Mouse (Mus musculus): ENCODE results near the gene Ninj2.
"Not testable (repeated sequence)": the region's sequence is repeated elsewhere in the genome, so short reads cannot be mapped to it uniquely, and the experiment has no call there.

The Ninj2 gene

DNA sequence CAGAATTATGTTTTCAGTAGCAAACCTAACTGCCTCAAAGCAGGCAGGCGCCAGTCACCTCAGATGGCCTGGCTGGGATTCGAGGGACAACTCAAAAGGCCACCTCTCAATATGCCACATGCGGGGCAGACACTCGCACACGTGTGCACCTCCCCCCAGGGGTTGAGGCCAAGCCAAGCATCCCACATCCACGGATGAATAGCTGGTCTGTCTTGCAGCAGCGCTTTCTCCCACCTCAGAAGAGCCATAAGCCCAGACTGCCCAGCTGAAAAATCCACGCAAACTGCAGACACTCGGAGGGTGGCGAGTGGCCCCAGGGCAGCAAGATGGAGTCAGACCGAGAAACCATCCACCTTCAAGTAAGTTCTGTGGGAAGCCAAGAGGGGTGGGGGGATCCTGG lies at the start of gene Ninj2:
Ninj2 (plus strand) TSS at position 251 of the 400 bp plus-strand sequence.
- no peak for DNase-seq

DNA sequence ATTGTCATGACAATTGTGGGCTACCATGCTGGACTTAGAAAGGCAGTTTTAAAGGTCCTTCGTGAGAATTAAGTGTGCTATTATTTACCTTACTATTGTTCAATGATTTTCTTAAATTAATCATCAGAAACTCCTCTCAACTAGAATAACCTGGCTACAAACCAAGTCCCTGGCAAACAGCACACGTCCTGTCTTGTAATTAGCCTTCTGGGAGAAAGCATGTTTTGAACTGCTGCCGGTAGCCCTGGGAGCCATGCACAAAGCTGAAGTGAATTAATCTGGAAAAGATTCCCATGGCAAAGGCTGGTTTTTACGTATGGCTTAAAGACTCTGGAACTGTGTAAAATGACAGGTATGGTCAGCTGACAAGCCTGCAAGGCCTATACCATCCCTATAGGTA lies 47.7 kb upstream of the Ninj2 start:
- DNase-seq, result no peak

DNA sequence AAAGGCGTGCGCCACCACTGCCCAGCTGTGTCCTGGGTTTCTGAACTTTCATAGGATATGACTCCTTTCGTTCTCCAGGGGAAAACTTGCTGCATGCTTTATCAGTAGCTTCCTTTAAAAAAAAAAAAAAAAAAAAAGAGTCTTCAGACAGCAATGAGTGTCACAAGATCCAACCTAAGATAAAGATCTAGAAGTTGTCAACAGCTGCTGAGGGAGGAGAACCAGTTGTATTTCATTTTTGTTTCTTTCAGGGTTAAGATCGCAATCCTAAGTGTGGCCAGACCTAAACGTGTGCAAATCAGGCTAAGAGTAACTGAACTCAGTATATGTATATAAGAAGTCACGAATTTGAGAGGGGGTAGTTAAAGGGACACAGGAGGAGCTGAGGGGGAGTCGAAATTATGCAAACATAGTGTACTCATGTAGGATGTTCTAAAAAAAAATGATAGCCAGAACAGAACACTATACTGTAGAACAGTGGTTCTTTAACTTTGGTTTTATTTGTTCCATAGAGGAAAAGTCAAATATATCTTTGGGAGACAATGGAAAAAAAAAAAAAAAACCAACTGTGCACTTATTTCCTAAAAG lies 45.4 kb upstream of the Ninj2 start:
- no peak for DNase-seq

DNA sequence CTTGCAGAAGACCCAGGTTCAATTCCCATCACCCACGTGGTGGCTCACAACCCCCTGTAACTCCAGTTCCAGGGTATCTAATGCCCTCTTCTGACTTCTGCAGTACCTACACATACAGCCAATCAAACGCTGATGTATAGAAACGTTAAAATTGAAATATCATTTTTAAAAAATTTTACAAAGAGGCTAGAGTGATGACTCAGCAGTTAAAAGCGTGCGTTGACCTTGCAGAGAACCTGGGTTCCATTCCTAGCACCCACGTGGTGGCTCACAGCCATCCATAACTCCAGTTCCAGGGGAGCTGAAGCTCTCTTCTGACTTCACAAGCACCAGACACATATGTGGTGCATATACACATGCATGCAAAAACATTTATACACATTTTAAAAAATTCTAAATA lies 38.7 kb upstream of the Ninj2 start:
- DNase-seq, result no peak

DNA sequence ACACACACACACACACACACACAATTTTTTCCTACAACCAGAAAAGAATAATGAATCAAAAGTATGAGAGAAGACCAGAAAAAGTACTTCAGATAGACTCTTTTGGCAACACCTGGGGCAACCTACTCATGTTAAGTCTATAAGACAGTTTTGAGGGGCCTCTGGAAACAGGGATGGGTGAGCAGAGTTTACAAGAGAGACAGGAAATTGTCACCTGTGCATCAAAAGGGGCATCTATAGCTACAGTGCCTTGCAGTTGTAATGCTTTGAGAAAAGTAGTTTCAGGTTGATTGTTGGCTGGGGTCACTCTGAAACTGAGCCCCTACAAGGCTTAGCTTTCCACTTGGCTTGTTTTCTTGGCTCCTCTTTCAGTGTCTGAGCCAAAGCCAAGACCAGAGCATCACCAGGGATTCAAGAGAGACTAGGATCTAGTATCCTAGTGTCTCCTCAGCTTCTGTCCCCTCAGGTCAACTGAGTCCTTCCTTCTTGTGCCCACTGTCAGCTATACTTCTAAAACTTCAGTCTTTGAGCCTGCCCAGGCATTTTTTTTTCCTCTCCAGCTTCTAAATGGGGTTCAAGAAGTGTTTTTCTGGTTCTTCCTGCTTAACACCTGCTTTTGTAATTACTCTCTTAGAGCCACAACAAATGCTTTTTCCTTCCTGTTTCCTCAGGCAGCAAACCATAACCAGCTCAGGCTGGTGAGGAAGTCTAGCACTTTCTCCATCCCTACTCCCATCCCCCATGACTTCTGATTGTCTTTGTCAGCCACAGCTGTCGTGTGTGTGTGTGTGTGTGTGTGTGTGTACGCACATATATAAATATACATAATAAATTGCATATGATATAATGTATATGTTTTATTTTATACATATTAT lies 37.2 kb upstream of the Ninj2 start:
- DNase-seq, result no peak

DNA sequence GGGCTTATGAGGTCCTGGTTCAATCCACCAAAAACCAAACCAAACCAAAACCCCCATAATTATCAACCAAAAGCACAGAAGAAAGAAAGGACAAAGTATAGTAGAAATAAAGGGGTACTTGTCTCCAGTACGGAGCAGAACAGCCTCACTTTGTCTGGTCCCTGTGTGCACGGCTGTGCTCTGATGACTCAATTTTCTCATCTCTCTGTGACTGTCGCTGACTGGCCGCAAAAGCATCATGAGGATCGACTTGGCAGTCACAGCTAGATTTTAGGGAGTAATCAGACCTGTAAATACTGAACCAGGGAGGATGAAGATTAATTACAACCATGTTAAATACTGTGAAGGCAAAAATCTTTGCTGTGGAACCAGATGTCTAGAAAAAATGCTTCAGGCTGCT lies 30.2 kb upstream of the Ninj2 start:
- no peak for DNase-seq

DNA sequence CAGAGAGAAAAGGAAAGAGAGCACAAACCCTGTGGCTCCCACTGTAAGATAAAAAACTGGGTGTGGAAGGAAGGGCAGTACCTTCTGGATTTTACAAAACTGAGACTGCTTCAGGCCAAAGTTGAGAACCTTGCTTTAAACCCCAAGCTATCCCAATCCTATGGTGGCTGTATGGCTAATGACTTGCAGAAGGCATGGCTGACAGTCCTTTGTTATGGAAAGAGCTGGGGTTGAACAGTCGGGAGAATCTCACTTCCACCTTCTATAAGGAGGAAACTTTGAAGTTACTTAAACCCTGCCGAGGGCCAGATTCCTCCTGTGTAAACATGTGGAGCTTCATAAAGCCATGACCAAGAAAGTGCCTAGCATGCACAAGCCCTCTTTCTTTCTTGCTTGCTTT lies 28.5 kb upstream of the Ninj2 start:
- no peak for DNase-seq

DNA sequence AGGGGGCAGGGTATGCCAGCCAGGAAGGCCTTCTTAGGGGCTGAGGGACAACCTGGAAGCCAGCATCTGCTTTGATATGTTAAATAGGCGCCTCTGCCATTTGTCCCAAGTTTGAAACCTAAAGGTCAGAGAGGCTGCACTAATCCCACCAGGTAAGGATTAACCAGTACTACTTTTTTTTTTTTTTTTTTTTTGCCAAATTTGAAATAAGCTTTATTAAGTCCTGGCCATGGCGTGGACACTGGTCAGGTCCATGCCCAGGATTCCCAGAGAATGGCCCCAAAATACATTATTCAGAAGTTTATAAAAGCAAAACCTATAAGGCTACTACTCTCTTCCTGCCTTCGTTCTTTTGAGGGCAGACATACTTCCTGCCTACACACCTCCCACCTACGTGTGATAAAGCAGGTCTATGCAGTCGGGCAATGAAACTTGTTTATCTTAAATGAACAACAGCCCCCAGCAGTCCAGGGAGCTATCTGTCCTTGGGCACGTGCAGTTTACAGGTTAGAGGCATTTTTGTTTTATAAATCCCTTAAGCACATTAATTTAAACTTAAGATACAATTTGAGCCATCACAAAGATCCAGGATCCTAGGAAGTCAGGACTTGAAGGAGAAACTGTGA lies 27.5 kb upstream of the Ninj2 start:
- no peak for DNase-seq

DNA sequence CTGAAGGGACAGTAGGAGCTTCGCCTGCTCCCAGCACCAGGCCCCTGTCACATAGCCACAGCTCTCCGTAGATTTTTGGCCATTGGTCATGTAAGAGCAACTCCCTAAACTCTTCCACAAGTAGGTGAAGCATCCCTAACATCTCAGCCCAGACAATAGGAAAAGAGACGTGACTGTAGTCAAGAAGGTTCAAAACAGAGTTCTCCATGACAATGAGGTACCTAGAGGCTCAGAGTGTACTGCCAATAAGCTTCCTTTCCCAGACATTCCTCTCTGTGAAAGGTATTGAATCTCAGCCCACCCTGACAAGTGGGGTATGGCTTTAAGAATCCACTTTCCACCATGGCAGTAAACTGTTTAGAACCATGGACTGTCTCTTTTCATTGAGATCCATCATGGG lies 23.6 kb upstream of the Ninj2 start:
- no peak for DNase-seq

DNA sequence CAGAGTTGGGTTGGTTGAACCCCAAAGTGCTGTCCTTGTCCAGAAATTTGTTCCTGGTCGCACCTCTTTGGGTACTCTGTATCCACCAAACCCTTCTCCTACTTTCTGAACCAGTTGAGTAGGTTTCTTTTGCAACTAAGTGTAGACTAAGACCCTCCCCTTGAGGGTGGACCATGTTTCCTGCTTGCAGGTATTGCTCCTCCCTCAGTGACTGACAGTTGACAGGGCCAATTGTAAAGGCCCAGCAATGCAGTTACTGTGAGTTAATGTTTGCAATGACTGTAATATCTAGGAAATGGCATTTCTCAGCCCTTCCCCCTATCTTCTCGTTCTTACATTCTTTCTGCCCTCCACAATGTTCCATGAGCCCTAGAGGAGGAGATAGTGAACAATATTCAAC lies 20.5 kb upstream of the Ninj2 start:
- DNase-seq, result no peak

DNA sequence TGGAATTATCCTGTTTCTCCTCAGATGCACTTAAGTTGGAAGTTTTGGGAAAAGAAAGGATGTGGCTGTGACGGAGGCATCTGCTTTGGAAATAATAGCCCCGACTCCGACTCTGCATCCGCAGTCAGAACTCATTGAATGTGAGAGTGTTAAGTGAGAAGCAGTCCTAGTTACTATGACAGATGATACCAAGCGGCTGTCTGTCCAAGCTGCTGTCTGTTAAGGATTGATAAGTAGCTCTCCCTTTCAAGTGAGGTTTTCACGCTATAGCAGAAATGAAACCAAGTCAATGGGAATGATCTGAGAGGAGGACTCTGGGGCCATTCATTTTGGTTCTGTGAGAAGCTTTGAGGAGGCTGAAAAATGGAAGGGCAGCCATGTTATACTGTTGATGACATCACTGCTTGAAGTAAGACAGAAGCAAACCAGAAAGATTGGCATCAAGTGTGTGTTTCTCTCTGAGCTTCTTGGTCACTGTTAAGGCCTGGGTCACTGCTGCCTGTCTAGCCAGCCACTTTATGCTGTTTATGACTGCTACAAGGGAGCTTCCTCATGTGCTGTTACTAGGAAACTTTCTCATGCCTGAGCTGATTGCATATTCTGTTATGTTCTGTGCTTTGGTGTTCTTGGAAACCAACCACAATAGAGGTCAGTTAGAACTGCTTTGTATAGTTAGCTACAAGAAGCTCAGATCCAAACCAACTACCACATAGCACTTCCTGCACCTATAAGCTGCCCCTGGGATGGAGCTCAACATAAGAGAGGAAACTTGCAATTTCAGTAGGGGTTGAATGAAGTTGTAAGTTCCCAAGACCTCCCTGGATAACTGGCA lies 16.3 kb upstream of the Ninj2 start:
- no peak for DNase-seq

DNA sequence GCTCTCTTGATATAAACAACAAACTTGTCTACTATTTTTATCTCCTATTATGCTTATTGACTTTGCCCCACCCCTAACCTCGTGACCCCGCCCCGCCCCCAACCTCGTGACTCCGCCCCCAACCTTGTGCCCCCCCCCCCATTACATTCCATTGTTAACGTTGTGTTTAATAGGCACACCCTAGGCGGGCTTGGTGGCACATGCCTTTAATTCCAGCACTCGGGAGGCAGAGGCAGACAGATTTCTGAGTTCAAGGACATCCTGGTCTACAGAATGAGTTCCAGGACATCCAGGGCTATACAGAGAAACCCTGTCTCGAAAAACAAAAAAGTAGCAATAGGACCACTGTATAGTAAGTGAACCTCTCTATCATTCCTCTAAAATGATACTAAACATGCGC lies 13.6 kb upstream of the Ninj2 start:
- no peak for DNase-seq

DNA sequence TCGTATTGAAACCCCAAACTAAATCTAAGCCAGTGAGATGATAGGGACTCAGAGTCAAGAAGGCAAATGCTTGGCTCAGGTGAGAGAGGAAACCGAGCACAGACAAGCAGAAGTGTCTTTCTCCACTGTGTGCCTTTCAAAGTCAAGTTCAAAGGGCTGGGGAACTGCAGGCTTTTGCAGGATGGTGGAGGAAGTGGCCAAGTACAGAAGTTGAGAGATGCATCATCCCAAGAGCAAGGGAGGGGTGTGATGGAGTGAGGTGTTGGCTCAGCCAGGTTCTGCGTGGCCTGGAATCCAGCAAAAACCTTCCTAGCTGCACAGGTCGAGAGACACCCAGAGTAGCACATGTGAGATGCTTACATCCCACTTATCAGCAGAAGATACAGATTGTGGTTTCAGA lies 11.6 kb upstream of the Ninj2 start:
- DNase-seq, result no peak

DNA sequence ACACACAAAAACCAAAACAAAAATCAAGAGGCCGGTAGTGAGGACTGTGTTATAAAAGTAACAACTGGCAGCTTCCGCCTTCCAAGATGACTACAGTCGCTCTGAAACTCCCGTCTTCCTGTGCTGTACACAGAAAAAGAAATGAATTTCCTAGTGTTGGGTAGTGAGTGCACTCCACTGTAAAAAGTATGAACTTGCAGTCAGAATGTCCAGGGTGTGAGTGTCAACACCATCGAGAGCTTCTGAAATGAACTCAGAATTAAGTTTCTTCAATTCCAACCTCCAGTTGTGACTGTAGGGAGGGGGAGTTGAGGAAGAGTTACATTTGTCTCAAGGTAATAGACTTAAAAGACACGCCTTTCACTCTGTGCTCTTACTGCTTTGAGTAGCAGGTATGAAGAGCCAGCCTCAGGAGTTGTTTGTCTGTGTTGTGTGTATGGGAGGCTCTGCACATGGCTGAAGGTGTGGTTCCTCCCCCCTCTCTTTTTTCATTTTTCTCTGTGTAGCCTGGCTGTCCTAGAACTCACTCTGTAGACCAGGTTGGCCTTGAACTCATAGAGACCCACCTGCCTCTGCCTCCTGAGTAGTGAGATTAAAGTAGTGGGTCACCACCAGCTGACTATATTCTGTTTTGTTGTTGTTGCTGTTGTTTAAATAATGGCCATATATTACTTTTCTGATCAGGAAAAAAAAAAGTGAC lies 10.7 kb upstream of the Ninj2 start:
- no peak for DNase-seq

DNA sequence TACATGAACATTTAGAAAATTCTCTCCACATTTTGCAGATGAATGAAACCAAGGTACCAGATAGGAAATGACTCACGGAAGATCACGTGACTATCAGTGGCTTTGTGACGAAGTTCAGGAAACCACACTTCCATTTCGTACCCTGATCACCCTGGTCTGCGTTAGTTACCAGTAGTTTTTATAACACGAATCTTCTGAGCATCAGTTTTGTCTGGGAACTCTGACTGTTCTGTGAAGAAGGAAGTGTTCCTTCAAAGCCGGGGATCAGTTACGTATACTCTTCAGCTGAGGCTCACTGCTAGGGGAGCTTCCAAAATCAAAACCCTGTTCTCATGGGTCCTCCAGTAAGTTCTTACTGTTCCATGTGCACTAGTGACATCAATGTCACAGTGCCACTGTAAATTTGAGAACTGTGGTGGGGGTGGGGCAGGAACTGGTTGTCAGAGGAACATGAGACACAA lies 10.2 kb upstream of the Ninj2 start:
- no peak for DNase-seq

DNA sequence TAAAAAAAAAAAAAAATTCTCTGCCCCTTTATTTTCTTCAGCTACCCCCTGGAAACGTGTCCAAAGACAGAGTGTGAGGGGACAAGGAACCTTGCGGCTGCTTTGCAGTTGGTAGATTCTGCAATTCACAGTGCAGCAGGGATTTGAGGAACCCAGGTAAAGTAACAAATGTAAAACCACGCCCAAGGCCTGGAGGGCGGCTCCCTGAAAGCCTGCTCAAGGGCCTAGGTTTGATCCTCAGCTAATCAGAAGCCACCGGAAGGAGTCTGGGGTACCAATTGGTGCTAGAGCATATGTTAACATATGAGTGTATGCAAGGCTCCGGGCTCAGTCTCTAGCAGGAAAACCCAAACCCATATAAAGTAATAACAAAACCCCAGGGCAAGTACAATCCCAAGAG lies 9.7 kb upstream of the Ninj2 start:
- DNase-seq, result no peak

DNA sequence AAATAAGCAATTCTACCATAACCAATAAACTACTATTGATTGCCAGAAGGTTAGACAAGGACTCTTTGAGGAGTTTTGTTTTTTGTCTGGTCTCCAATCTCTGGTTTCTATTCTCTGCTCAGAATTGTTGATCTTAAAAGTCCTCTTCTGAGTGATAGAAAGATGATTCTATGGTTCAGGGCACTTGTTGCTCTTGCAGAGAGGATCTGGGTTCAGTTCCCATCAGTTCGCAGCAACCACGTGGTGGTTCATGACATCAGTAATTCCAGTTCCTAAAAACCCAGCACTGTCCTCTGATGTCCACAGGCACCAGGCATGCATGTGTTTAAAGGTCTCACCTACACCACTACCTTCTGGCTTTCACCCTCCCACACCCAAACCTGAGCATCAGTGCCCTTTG lies 8.2 kb upstream of the Ninj2 start:
- no peak for DNase-seq

DNA sequence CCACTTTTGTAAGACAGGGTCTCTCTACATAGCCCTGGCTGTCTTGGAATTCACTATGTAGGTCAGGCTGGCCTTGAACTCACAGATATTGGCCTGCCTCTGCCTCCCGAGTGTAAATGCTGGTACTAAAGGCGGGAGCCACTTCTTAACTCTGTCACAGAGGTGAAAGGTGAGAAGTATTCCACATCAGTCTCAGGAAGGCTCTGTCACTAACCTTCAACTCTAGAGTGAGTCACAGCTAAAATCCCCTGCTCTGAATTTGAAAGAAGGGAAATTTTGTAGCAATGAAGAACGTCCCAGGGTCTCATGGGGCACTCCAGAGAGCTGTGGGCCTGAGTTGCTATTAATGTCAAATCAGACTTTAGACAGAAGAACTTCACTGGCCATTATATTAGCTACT lies 7.3 kb upstream of the Ninj2 start:
- DNase-seq, result no peak

DNA sequence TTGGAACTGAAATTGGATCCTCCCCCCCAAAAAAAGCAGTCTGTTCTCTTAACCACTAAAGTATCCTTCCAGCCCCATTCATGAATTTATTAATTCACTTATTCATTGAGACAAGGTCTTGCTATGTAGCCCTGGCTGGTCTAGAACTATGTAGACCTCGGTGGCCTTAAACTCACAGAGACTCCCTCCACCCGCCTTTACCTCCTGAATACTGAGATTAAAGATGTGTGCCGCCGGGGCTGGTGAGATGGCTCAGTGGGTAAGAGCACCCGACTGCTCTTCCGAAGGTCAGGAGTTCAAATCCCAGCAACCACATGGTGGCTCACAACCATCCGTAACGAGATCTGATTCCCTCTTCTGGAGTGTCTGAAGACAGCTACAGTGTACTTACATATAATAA lies 6.1 kb upstream of the Ninj2 start:
- DNase-seq, result not testable (repeated sequence)

DNA sequence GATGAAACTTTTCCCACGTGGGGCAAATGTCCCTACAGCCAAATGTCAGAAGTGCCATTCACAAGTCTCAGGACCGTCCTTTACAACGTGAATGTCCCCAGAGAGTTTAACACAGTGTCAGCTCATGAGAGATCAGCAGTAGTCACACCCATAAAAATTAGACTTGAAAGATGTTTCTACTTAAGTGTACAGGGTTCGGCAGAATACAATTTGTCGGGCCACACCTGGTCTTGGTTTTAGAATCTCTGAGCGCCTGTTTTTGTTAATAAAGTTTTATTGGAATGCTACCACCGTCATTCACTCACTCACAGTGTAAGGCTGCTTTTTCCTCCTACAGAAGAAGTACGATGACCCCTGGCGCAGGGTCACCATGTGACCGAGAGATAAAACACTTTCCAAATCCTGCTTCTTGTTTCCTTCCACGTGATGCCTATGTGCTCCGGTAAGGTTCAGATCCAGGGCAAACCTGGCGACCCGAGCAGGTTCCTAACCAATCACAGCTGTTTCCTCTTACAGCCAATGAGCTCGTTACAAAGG lies 2.4 kb upstream of the Ninj2 start:
- DNase-seq, result no peak

DNA sequence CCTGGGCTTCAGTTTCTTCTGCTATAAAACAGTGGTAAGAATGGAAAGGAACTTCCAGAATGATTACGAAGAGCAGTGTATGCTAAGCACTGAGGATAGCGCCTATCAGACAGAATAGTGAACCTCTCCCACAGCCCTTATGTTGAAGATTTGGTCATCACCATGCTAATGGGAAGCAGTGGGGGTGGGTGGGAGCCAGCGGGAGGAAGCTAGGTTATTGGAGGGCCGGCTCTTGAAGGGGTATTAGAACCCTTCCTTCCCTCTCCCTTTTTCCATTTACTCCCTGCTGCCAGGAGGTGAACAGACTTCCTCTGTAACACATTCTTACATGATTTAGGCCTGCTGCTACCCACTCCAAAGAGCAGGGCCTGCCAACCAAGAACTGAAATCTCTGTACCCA lies 1.2 kb upstream of the Ninj2 start:
- DNase-seq, result no peak

DNA sequence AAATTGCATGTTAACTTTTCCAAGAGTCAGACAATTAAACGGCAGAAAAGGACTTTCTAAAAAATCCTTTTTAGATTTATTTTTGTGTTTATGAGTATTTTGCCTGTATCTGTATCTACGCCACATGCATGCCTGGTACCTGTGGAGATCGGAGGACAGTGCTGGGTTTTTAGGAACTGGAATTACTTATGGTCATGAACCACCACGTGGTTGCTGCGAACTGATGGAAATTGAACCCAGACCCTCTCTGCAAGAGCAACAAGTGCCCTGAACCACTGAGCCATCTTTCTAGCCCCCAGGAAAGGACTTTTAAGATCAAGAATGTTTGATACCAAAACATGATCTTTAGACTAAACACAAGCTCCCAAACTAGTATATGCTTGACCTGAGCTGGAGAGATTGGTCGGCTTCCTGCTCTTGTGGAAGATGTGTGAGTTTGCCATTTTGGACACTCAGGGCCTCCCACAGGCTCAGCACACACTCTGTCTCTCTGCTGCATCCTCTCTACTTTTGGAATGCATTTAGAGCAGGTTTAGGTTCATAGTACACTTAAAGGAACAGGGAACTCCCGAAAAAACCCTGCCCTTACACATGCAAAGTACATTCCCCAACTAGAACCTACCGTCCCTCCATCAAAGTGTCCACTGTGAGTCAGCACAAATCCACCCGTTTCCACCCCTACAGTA lies 1.1 kb downstream of the Ninj2 start:
- no peak for DNase-seq
